ENCODE assay signal across 8 mouse cellular contexts in genomic region chr8:123318467-123318911, GRCm38 (mm10). TPM values are rescaled to one million over a fixed set of nuclear protein-coding genes. Genes with fewer than 3 reads are reported as not detected.
DNase-seq lines count a peak whose midpoint lies in the region; ATAC-seq lines count a peak whose summit lies in the region.

TSS of gene Fanca (minus strand) at chr8:123318576.

- ATAC-seq in megakaryocyte progenitor cell, adult 5-6 weeks (replicated peaks; ENCODE audit: poor library complexity), result peak; percentile 98

- DNase-seq in adipocyte (ENCODE audit: low spot score), result peak; percentile 85
- peak; percentile 97 for DNase-seq in embryo, embryonic 10 days (ENCODE audit: low spot score)
- DNase-seq in gastrocnemius, postnatal 10 days, result peak; percentile 90
- DNase-seq in induced T-regulatory cell, adult 2 months (ENCODE audit: low read depth), result peak; percentile 97
- DNase-seq in left cerebral cortex, adult 9 months (ENCODE audit: low spot score in 2 of 2), result peak; percentile 69 to 89
- peak; percentile 92 for DNase-seq in right cerebral cortex, postnatal 14 days
- peak; percentile 91 to 93 for DNase-seq in urinary bladder, postnatal 36 days (ENCODE audit: low spot score in 2 of 2)

RNA-seq across cellular contexts. Expression of gene Fanca, which starts in this region (rescaled TPM):
- 1 to 10 TPM; 4.6 to 6.2 TPM for total RNA-seq in gastrocnemius, postnatal 10 days (2021)
- total RNA-seq in megakaryocyte progenitor cell, adult 5-6 weeks (2015), result 38.1 and 41.3 TPM in 2 replicates
- total RNA-seq in megakaryocyte progenitor cell, adult 5-6 weeks (2017), result 32.1 and 34.5 TPM in 2 replicates

Comparison
In these comparisons a context has a peak if more than half of its experiments do, and no peak if none do; other contexts are left out.
1. Peak in every context shown above with its lines: DNase-seq and ATAC-seq.
2. RNA of gene Fanca (total RNA-seq): 32.1 to 41.3 TPM in megakaryocyte progenitor cell, adult 5-6 weeks; 4.6 to 6.2 TPM in gastrocnemius, postnatal 10 days; every median in the first group is over 4 times any median in the second.